Mouse (Mus musculus): ENCODE measurements at regions not wholly inside any gene's neighbourhood (a gene's known extent, or its start where the extent isn't known, plus 50 kb on each side); places are given as distances from the start of the nearest gene placed in this dataset.

DNA sequence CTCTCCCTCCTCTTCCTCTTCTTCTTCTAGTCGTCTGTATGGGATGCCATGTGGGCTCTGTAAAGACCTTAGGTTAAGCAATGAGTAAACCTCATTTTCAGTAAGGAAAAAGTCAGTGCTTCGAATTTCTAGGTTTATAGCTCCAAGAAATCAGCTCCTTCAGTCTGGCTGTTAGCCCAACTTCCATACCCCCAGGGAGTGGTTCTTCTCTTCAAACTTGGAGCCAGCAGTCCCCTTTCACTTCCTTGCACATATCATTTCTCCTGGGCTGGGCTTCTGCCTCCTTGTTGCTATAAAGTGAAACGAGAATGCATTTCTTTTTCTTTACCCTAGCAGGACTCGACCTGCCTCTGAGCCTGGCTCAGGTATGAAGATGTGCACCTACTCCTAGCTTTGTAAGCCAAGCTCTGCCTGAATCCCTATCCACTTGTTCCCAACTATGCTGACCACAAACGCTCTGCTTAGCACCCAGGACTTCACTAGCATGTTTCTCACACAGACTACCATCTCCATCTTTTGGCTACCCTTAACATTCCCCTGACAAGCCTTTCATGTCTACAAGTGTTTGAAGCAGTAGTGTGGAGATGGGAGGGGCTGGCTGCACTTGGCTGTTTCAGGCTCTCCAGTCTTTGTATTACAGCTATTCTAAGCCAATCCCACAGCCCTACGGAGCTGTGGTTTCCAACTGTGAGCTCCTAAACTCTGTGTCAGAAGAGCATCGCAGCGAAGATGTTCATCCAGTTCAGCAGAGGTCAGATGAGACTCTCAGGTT lies 243.8 kb upstream of the Tprg start:
- no peaks in the 10 kb centered on the region for H3K9me3 ChIP-seq
- H3K4me1 ChIP-seq (replicated peaks), result no peaks in the 10 kb centered on the region
- ATAC-seq, result no peak
- no peak overlapping the region for H3K9ac ChIP-seq (replicated peaks)
- WGBS, result 61% methylated on average over 8 of the region's 8 CpGs
- H3K4me2 ChIP-seq (replicated peaks), result no peak overlapping the region
- peaks cover 6% of the 10 kb centered on the region; the same call in 1 of the 2 replicates for H3K27me3 ChIP-seq
- H3K27ac ChIP-seq, result no peak overlapping the region
- H3K4me3 ChIP-seq (replicated peaks), result no peak overlapping the region
- no peaks in the 10 kb centered on the region for H3K36me3 ChIP-seq

DNA sequence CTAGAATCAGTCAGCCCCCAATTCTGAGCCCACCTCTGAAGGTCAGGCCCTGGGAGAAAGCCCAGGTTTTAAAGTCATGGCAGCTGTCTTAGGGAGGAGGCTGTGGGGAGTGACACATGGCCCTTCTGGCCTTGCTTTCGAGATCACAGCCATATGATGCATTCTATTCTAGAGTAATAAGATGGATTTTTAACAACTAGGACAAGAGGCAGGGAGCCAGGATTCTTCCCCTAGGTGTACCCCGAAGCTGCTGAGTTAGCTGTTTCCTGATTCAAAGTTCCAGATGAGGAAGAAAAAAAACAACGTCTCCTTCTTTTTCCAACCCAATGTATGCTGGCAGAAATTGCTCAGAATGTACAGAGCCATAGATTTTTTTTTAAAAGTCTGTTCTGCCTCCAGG lies 242.0 kb upstream of the Tprg start:
- Histone ChIP-seq H3K27me3 (peaks cover 6% of the 10 kb centered on the region; the same call in 1 of the 2 replicates), H3K9ac (replicated peaks) (no peak overlapping the region), H3K27ac (no peak overlapping the region), H3K4me3 (replicated peaks) (no peak overlapping the region), H3K36me3 (no peaks in the 10 kb centered on the region), H3K4me2 (replicated peaks) (no peak overlapping the region), H3K4me1 (replicated peaks) (no peaks in the 10 kb centered on the region), H3K9me3 (no peaks in the 10 kb centered on the region)
- WGBS, result 84% methylated on average over 3 of the region's 3 CpGs
- no peak for ATAC-seq

DNA sequence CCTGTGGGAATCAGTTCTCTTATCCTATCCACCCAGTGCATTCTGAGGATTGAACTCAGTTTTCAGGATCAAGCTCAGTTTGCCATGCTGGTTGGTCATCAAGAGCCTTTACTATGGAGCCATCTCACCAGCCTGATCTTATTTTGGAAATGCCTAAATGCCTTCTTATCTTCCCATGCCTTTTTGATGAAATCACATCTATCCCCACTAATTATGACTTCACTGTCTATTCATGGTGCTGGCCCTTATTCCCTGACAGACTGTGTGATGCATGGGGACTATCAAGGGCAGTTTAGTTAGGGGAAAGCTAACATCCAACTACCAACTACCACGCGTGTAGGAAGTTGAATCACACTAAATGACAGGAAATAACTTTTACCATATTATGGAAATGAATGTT lies 238.9 kb upstream of the Tprg start:
- peaks cover 5% of the 10 kb centered on the region; the same call in 1 of the 2 replicates for H3K27me3 ChIP-seq
- H3K36me3 ChIP-seq, result no peaks in the 10 kb centered on the region
- no peak for ATAC-seq
- no peak overlapping the region for H3K9ac ChIP-seq (replicated peaks)
- no peaks in the 10 kb centered on the region for H3K4me1 ChIP-seq (replicated peaks)
- H3K4me2 ChIP-seq (replicated peaks), result no peak overlapping the region
- H3K9me3 ChIP-seq, result no peaks in the 10 kb centered on the region
- 95% methylated on average over 2 of the region's 2 CpGs for WGBS
- H3K4me3 ChIP-seq (replicated peaks), result no peak overlapping the region
- H3K27ac ChIP-seq, result no peak overlapping the region

DNA sequence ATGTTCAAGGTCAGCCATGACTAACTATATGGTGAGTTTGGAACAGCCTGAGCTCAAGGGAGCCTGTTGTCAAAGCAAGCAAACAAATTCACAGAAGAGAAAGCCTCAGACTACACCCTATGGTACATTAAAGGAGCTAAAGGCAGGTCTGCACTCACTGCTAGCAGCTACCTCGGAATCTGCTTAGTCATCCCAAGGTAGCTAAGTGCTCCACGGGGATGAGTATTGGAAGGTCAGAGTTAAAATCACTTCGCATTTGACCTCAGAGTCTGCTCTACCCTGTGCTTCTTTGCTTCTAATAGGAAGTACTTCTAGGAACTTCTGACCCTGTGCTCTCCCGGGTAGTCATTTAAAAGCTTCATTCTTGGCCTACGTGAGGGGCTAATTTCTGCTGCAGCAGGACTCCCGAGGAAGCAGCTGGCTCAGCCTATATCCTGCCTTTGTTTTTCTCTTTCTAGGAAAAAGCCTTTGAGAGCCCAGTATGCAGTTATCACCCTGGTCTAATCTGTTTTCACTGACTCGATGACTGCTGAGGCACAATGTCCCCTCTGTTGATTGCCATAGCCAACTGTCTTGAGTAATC lies 236.6 kb upstream of the Tprg start:
- H3K4me2 ChIP-seq (replicated peaks), result no peak overlapping the region
- peaks cover 3% of the 10 kb centered on the region; the same call in 1 of the 2 replicates for H3K27me3 ChIP-seq
- 50% methylated on average over 7 of the region's 7 CpGs for WGBS
- ATAC-seq, result no peak
- H3K4me3 ChIP-seq (replicated peaks), result no peak overlapping the region
- H3K4me1 ChIP-seq (replicated peaks), result no peaks in the 10 kb centered on the region
- no peaks in the 10 kb centered on the region for H3K9me3 ChIP-seq
- H3K36me3 ChIP-seq, result no peaks in the 10 kb centered on the region
- no peak overlapping the region for H3K27ac ChIP-seq
- H3K9ac ChIP-seq (replicated peaks), result no peak overlapping the region

DNA sequence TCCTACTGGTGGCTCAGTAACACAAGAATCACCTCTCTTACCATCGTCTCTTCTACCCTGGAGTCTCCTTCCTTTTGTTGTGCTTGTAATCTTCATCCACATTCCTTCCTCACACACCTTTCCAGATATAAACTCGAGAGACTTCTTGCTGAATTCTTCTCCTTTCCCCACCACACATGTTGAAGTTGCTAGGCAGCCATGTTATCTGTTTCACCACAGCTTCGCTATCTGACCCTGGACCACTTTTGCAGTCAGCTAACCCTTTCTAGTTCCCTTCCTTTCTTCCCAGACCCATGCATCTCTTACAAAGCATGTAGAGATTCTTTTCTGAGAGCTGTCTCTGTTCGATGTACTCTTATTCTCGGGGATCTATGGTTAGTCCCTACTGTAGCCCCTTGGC lies 235.6 kb upstream of the Tprg start:
- no peak overlapping the region for H3K4me2 ChIP-seq (replicated peaks)
- H3K9ac ChIP-seq (replicated peaks), result no peak overlapping the region
- H3K4me3 ChIP-seq (replicated peaks), result no peak overlapping the region
- WGBS, result 89% methylated on average over 5 of the region's 5 CpGs
- H3K27ac ChIP-seq, result no peak overlapping the region
- no peaks in the 10 kb centered on the region for H3K4me1 ChIP-seq (replicated peaks)
- ATAC-seq, result no peak
- H3K9me3 ChIP-seq, result no peaks in the 10 kb centered on the region
- no peaks in the 10 kb centered on the region for H3K36me3 ChIP-seq
- H3K27me3 ChIP-seq, result peaks cover 11% of the 10 kb centered on the region; the same call in 1 of the 2 replicates

DNA sequence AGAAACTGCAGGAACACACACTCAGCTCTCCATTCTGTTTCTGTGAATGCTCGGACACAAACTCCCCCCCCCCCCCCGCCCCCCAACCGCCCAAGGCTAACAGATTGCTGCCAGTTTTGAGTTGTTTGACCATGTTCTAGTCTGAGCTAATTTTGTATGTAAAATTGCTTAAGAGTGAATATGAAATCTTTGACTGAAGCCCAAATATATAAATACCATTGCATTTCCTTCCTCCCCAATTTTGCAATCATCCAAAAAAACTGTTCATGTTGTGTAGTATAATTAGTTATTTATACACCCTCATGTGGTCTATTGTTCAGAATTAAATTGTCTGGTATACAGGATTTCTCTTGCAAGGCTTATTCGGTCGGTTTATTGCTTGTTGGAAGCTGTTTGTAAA lies 234.2 kb upstream of the Tprg start:
- Histone ChIP-seq H3K27me3 (peaks cover 22% of the 10 kb centered on the region), H3K4me3 (replicated peaks) (no peak overlapping the region), H3K36me3 (no peaks in the 10 kb centered on the region), H3K4me2 (replicated peaks) (no peak overlapping the region), H3K4me1 (replicated peaks) (no peaks in the 10 kb centered on the region), H3K9me3 (no peaks in the 10 kb centered on the region), H3K9ac (replicated peaks) (no peak overlapping the region), H3K27ac (no peak overlapping the region)
- no peak for ATAC-seq
- 84% methylated on average over 5 of the region's 5 CpGs for WGBS

DNA sequence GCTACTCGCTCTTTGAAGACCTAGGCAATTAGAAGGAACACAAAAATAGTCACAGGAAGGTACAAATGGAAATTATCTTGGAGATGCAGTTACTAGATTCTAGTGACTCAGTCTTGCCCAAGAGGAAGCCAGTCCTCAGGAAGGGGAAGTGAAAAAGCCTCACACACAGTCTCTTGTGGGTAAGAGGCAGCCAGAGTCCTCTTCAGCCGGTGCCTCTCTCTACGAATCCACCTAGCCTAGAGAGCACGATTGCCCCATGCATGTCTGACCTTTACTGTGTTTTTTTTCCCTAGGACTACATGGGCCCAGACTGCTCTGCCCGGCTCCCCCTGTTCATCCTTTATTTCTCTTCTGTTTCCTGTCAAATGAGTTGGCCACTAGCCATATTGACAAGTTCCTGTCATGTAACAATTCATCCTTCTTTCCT lies 233.7 kb upstream of the Tprg start:
- Histone ChIP-seq H3K27me3 (peaks cover 24% of the 10 kb centered on the region), H3K4me3 (replicated peaks) (no peak overlapping the region), H3K9ac (replicated peaks) (no peak overlapping the region), H3K9me3 (no peaks in the 10 kb centered on the region), H3K27ac (no peak overlapping the region), H3K36me3 (no peaks in the 10 kb centered on the region), H3K4me2 (replicated peaks) (no peak overlapping the region), H3K4me1 (replicated peaks) (peaks cover under 1% of the 10 kb centered on the region; the same call in 1 of the 2 replicates)
- no peak for ATAC-seq
- 76% methylated on average over 5 of the region's 5 CpGs for WGBS

DNA sequence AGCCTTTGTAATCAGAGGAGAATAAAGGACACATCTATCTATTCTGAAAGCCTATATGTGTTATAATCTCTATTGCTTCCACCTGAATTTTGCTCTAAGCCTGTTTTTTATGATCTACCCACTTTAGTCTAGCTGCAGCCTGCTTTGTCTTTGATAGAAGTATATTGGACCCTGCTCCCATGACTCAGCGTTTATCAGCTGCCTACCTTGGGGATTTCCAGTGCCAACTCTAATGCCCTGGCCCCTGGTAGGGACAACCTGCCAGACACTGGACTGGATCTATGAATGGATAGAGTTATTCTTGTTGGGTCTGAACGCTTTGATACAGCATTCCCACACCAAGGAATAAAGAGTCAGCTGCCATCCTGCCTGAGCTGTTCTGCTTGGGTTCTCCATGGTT lies 232.3 kb upstream of the Tprg start:
- H3K27ac ChIP-seq, result no peak overlapping the region
- no peaks in the 10 kb centered on the region for H3K9me3 ChIP-seq
- H3K4me2 ChIP-seq (replicated peaks), result no peak overlapping the region
- H3K36me3 ChIP-seq, result no peaks in the 10 kb centered on the region
- H3K4me3 ChIP-seq (replicated peaks), result no peak overlapping the region
- no peak for ATAC-seq
- H3K9ac ChIP-seq (replicated peaks), result no peak overlapping the region
- H3K4me1 ChIP-seq (replicated peaks), result peaks cover 8% of the 10 kb centered on the region
- H3K27me3 ChIP-seq, result peaks cover 26% of the 10 kb centered on the region
- whole genome bisulfite sequencing, result 87% methylated on average over 2 of the region's 2 CpGs

DNA sequence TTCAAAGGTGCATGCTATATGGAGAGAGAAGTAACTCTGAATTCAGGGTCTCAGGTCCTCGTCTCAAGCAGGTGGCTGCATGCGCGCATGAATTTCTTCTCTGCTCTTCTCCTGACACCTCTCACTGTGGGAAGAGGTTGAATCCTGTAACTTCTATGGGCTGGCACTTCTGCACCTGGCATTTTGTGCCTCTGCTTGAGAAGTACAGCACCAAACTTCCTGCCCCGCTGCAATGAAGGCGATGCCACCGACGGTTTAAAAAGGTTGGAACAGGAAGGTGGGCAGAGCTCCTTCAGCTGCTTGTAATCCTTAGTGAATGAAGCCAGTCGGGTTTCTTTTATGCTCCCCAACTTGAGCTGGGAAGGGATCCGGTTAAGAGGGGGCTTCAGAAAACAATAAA lies 231.2 kb upstream of the Tprg start:
- H3K4me1 ChIP-seq (replicated peaks), result peaks cover 19% of the 10 kb centered on the region
- 54% methylated on average over 9 of the region's 9 CpGs for WGBS
- no peak for ATAC-seq
- no peak overlapping the region for H3K4me3 ChIP-seq (replicated peaks)
- H3K9ac ChIP-seq (replicated peaks), result no peak overlapping the region
- H3K27ac ChIP-seq, result no peak overlapping the region
- H3K4me2 ChIP-seq (replicated peaks), result no peak overlapping the region
- H3K27me3 ChIP-seq, result peaks cover 29% of the 10 kb centered on the region
- H3K9me3 ChIP-seq, result no peaks in the 10 kb centered on the region
- H3K36me3 ChIP-seq, result no peaks in the 10 kb centered on the region

DNA sequence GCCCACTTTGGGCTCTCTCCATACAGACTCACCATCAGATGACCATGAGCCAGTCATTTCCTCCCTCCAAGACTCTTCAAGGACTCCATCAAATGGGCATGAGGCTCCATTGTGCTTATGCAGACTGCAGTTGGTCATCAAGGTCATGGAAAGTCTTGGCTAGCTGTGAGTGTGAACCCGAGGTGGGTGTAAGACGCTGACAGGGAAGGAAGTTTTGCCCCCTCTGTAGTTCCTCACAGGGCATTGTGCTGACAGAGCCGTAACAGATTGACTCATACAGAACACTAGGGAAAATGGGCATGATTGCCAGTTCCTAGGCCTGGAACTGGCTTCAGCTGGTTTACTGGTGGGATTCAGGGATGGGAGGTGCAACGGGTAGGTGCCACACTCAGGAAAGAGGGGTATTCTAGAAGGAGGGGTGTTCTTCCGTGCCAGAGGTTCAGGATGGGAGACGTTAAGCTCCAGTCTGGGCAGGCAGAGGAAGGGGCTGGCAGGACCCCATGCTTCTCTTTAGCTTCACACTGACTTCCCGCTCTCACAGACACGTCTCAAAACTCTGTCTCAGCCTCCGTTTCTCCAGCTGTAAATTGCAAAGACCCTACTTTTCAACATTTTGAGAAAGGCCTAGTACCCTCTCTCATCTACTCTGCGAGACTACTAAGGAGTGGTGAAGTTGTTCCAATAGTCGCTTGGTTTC lies 228.4 kb upstream of the Tprg start:
- peaks cover 19% of the 10 kb centered on the region for H3K4me1 ChIP-seq (replicated peaks)
- no peaks in the 10 kb centered on the region for H3K36me3 ChIP-seq
- peak overlapping the region; percentile 79; the same call in 1 of the 2 replicates for H3K9ac ChIP-seq (replicated peaks)
- 29% methylated on average over 11 of the region's 11 CpGs for WGBS
- peak overlapping the region; percentile 59 for H3K4me3 ChIP-seq (replicated peaks)
- peak overlapping the region; percentile 72 for H3K4me2 ChIP-seq (replicated peaks)
- no peaks in the 10 kb centered on the region for H3K9me3 ChIP-seq
- peak; percentile 2 for ATAC-seq
- peaks cover 48% of the 10 kb centered on the region for H3K27me3 ChIP-seq
- peak overlapping the region; percentile 90 for H3K27ac ChIP-seq

DNA sequence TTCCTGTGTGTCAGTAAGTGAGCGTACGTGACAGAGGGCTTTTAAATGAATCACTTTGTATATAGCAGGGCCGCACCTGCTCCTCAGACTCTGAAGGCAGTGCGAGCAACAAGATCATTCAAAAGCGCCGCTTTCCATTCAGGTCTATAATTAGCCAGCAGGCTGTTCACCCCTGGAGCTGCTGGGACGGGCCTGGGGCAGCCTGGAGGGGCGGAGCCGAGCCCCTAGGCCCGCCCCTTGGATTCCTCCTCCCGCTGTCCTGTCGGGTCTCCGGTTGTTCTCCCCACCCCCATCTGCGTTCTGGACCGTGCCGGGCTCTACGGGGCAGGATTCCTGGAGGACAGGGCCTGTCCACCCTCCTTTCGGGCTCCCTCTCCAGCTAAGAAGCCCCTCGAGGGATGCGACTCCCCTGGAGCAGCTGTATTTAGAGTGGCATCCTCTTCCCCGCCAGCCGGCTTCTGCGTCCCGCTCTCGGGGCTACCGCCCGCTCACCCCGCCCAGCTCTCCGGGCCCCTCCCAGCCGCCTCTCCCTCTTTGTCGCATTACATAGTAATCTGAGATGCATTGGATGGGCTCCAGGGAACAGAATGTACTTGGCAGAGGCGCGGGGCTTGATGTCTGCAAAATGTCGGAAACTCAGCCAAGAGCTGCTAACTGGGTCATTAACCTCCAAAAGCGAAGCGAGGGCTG lies 227.7 kb upstream of the Tprg start:
- peak; percentile 97 for ATAC-seq
- peaks cover 19% of the 10 kb centered on the region for H3K4me1 ChIP-seq (replicated peaks)
- under 1% methylated on average over 36 of the region's 36 CpGs for WGBS

More for the DNA sequence above, 227.7 kb upstream of the Tprg start:
- H3K36me3 ChIP-seq, result no peaks in the 10 kb centered on the region
- peak overlapping the region; percentile 90 for H3K27ac ChIP-seq
- no peaks in the 10 kb centered on the region for H3K9me3 ChIP-seq
- H3K4me2 ChIP-seq (replicated peaks), result peak overlapping the region; percentile 72
- peak overlapping the region; percentile 59 for H3K4me3 ChIP-seq (replicated peaks)
- peaks cover 55% of the 10 kb centered on the region for H3K27me3 ChIP-seq
- H3K9ac ChIP-seq (replicated peaks), result peak overlapping the region; percentile 79
